Mouse (Mus musculus): ENCODE results near the gene 2310022A10Rik.

- TF ChIP-seq CTCF (IDR thresholded peaks at IDR 0.05; ENCODE audit: extremely low read depth, insufficient read length, insufficient replicate concordance, low read depth, low read length) (no peak), POLR2A (IDR thresholded peaks at IDR 0.05; ENCODE audit: low read depth, low read length) (no peak)
Observed at GRCm38 (mm10) chr7:27587741-27588140, 34.7 kb downstream of the 2310022A10Rik start.

Measured in small intestine, adult 2 months (tissue).